Mouse (Mus musculus) cerebellum, postnatal 25 days (tissue): Measurements from ENCODE around the gene Med13l.
A peak's percentile ranks its signal among the peaks of the same experiment; 100 is the strongest.

ENCODE experiments used
- DNase-seq, 2 experiments: peaks; one replicate each; pipeline ENCODE4 v3.0.0; 2021; ENCODE audit warnings: mixed read lengths in 2 of 2

Gene Med13l

GRCm38 (mm10) chr5:118812421-118812820, 251.9 kb downstream of the Med13l start:
- DNase-seq: no peak

GRCm38 (mm10) chr5:118812947-118813401, 252.5 kb downstream of the Med13l start:
- no peak for DNase-seq

- DNase-seq: peak in 1 of 2 experiments; percentile 12
These were observed 253.6 kb downstream of the Med13l start for GRCm38 (mm10) chr5:118814052-118814451.
